Mouse (Mus musculus) left cerebral cortex, adult 8-10 months (tissue): ENCODE data around the gene Axin2. TPM values are rescaled to one million over a fixed set of nuclear protein-coding genes. Genes with fewer than 3 reads are reported as not detected.

Source experiments
- DNase-seq, 2 experiments: peaks; one replicate each; pipeline ENCODE4 v3.0.0; 2022; ENCODE audit warnings: low spot score in 2 of 2
- total RNA-seq, 4 experiments: library from RNA; stranded (reverse); gene quantifications; 2 replicates each; pipeline ENCODE4 v1.2.4; 2022

Gene Axin2
- total RNA-seq, 4 experiments from 2014 or later: 36.3 to 40.8 (median 38.0) TPM

DNA sequence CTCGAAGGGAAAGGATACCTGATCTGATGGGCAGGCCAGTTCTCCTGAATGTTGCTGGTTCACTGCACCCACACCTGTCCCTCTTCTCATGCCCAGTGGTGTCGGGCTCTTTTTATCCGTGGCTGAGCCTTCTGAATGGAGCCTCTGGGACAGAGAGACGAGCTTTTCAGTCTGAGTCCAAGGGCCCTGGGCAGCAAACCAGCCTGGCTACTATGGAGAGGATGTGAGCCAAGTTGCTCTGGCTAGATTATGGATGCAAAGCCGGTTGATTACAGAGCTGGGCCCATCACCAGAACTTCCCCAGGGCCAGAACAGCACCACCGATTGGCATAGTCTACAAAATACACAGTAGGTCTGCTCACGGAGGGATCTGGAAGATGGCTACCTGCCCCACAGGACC lies 18.5 kb upstream of the Axin2 start:
- DNase-seq: no peak

GRCm38 (mm10) chr11:108902303-108902702 lies 17.8 kb upstream of the Axin2 start:
- no peak for DNase-seq

GRCm38 (mm10) chr11:108906590-108907254 lies 13.4 kb upstream of the Axin2 start:
- no peak for DNase-seq

DNA sequence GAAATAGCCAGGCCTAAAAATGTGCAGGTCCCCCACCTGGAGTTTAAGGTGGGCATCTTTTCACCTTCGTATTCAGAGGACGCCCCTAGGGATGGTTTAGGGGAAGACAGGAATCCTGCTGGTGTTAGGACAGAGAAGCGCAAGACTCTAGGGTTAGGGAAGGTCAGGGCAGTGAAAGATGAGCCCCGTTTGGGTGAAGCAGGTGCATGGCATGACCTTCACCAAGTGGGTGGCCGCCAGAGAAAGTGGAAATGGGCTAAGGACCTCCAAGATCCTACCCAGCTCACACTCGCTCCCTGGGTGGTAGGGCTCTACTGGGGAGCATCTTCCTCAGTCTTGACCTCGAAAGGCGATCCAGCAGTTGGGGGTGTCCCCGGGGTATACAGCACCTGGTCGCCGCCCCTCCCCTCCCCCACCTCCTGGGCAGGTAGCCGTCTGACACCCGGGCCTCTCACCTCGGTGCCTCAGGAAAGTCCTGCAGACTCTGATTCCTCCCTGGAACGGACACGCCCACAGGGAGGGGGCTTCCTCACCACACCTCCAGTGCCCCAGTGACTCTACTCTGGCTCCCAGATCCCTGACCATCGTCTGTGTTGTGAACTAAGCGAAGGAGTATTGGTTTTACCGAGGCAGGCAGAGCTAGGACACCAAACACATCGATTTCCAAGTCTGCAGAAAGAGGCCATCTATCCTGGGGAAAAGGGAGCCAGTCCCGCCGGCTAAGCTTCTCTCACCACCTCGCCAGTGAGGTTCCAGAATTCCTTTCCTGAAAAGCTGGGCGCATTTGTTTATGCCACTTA lies 10.6 kb upstream of the Axin2 start:
- DNase-seq: no peak

GRCm38 (mm10) chr11:108910328-108910886 lies 9.7 kb upstream of the Axin2 start:
- no peak for DNase-seq

DNA sequence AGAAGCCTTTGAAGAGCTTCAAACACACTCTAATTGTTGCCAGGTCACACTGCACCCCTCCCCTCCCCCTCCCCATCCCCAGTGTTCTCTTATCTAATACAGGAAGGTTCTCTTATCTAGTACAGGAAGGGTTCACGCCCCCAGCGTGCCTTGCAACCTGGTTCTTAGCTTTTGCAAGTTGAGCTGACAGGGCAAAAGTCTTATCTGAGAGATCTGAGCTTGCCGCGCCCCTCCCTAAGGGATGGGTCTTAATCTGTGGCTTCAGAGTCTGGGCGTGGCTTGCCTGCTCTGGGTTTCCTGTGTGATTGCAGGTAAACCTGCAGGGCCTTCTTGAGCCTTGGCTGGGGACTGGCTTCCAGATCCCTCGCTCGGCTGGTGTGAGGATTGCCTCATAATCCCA lies 9.2 kb upstream of the Axin2 start:
- DNase-seq: no peak

- DNase-seq: no peak
These were observed 8.0 kb upstream of the Axin2 start for GRCm38 (mm10) chr11:108912174-108912573.

- no peak for DNase-seq
These were observed 2.5 kb upstream of the Axin2 start for GRCm38 (mm10) chr11:108917422-108918324.

- DNase-seq: peak; percentile 72 to 79
These were observed 722 bp downstream of the Axin2 start for GRCm38 (mm10) chr11:108920636-108921505.

GRCm38 (mm10) chr11:108921506-108922455 lies 1.6 kb downstream of the Axin2 start:
- no peak for DNase-seq

DNA sequence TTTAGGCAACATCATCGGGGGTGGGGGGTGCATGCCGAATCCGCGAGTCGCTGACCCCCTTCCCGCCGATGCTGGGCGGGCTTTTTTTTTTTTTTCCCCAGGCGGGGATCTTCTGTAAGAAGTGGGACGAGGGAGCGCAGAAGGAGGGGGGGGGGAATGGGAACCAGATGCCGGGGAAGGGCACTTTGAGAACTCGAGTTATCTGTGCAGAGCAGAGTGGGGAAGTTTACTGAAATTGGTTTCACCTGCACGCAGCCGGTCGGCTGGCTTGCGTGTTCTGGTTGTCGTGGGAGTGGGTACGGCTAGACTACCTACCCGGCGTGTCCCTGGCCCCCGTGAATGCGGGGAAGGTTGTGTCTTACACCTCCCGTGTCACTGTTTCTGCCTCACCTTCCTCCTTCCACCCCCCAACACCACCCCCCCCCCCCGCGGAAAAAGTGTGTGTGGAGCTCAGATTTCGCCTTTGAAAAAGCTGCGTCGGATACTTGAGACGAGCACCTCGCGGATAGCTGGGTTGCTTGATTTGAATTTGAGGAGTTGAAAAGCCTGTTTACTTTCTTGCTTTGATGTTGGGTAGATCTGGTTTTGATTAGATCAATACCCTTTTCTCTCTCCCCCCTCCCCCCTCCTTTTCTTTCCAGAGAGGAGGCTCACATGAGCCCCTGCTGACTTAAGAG lies 2.5 kb downstream of the Axin2 start:
- no peak for DNase-seq

DNA sequence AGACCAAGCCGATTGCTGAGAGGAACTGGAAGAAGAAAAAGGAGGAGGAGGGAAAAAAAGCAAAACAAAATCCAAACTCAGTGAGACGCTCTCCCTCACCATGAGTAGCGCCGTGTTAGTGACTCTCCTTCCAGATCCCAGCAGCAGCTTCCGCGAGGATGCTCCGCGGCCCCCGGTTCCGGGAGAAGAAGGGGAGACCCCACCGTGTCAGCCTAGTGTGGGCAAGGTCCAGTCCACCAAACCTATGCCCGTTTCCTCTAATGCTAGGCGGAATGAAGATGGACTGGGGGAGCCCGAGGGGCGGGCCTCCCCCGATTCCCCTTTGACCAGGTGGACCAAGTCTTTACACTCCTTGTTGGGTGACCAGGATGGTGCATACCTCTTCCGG lies 3.0 kb downstream of the Axin2 start:
- no peak for DNase-seq

GRCm38 (mm10) chr11:108923781-108924180 lies 3.6 kb downstream of the Axin2 start:
- no peak for DNase-seq

GRCm38 (mm10) chr11:108924346-108924745 lies 4.2 kb downstream of the Axin2 start:
- no peak for DNase-seq

DNA sequence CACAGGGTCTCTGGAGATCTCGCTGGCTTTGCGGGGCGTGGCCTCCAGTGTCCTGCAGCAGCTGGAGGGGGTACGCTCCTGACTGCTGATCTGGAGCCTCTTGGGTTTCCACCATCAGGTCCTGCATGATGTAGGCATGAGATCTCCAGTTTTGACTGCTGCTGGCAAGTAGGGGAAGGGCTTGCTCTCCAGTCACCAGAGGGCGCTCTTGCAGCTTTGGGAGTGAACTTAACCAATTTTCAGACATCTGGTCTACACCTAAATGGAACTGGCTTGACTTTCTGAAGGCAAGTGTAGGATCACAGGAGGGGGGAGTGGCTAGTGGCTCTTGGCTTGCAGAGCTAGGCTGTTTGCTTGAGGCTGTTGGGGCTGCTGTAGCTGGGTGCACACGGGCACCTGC lies 5.1 kb downstream of the Axin2 start:
- peak; percentile 71 to 79 for DNase-seq

GRCm38 (mm10) chr11:108925826-108926225 lies 5.7 kb downstream of the Axin2 start:
- DNase-seq: no peak

- DNase-seq: no peak
These were observed 6.4 kb downstream of the Axin2 start for GRCm38 (mm10) chr11:108926345-108927092.

GRCm38 (mm10) chr11:108927093-108927444 lies 6.9 kb downstream of the Axin2 start:
- no peak for DNase-seq
